Mouse (Mus musculus) lung, postnatal 0 days (tissue): ENCODE results near the gene Ints12.

Source experiments
- CTCF ChIP-seq: IDR thresholded peaks from 2 replicates; pipeline ENCODE4 v1.5.1; 2016; ENCODE audit warnings: antibody characterized with exemption, mild to moderate bottlenecking
- EP300 ChIP-seq: IDR thresholded peaks from 2 replicates; pipeline ENCODE4 v1.6.1; 2016; ENCODE audit warnings: antibody characterized with exemption, mild to moderate bottlenecking, control low read depth

GRCm38 (mm10) chr3:133104436-133104835, 12.8 kb downstream of the Ints12 start:
- TF ChIP-seq CTCF (no peak), EP300 (no peak)
